Mouse (Mus musculus) colon, adult 2 months (tissue): ENCODE results near the gene 4930474N05Rik. TPM values are rescaled to one million over a fixed set of nuclear protein-coding genes. Genes with fewer than 3 reads are reported as not detected.

Experiments used
- polyA plus RNA-seq: library from polyadenylated mRNA; depleted of rRNA; stranded (reverse); fragments of >200 nt; gene quantifications from 2 replicates; pipeline ENCODE4 v1.2.3, GENCODE M21; 2012; rRNA removed

The 4930474N05Rik gene
- polyA plus RNA-seq = not detected in 2 replicates

DNA sequence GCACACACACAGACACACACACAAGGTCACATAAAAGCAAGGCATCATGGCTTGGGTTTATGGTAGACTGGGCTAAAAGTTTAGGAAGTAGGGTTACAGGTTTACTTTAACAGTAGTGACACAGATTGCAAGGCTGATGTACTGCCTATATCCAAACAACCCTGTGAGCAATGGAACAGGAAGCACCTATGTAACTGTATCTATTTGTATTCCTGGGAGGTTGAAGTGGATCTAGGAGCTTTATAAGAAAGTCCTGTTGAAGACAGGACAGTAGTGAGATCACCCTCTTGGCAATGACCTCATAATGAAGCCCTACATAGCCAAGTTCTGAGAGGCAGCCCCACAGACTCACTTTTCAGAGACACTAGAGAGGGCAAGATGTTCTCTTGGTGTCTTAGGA lies at the start of gene 4930474N05Rik:
Gene 4930474N05Rik (plus strand): TSS at position 301 of the 400 bp plus-strand sequence.

